Mouse (Mus musculus) heart, embryonic 14.5 days (tissue): ENCODE data around the gene Gm4869. TPM values are rescaled to one million over a fixed set of nuclear protein-coding genes. Genes with fewer than 3 reads are reported as not detected.
"Not testable (repeated sequence)": the region's sequence is repeated elsewhere in the genome, so short reads cannot be mapped to it uniquely, and the experiment has no call there.

ENCODE experiments used
- ATAC-seq: fragments of 200-750 bp; cut with Nextera tagmentation; 2 replicates; pipeline ENCODE4 v1.8.0; 2017; ENCODE audit warnings: low read depth, moderate TSS enrichment; ENCODE audit not compliant: insufficient number of reproducible peaks, insufficient read depth, low FRiP score
- H3K27ac ChIP-seq, 2 experiments: fragments of 200-500 bp in 1 of 2; fragments of 300-500 bp in 1 of 2; sonication (generic) in 1 of 2; replicated peaks in 1 of 2; 2 replicates each; pipeline ENCODE4 v1.5.1; 2012 to 2014; ENCODE audit warnings: low read depth in 2 of 2, low read length in 2 of 2, control low read depth in 1 of 2, mild to moderate bottlenecking in 1 of 2, mixed read lengths in 1 of 2; ENCODE audit not compliant: control insufficient read depth in 1 of 2, insufficient read depth in 1 of 2
- H3K27me3 ChIP-seq: fragments of 300-500 bp; sonication (generic); 2 replicates; pipeline ENCODE4 v1.6.1; 2014; ENCODE audit warnings: mild to moderate bottlenecking, low read length, control low read depth; ENCODE audit not compliant: control insufficient read depth, insufficient read depth
- H3K36me3 ChIP-seq: fragments of 300-500 bp; sonication (generic); 2 replicates; pipeline ENCODE4 v1.6.1; 2014; ENCODE audit warnings: mild to moderate bottlenecking, control low read depth, low read length, mixed read lengths; ENCODE audit not compliant: control insufficient read depth, insufficient read depth
- H3K4me1 ChIP-seq, 2 experiments: fragments of 200-500 bp in 1 of 2; fragments of 300-500 bp in 1 of 2; sonication (generic) in 1 of 2; 2 replicates each; pipeline ENCODE4 v1.6.1; 2012 to 2014; ENCODE audit warnings: low read length in 2 of 2, control low read depth in 1 of 2, mixed read lengths in 1 of 2; ENCODE audit not compliant: control insufficient read depth in 2 of 2, insufficient read depth in 2 of 2
- H3K4me2 ChIP-seq: fragments of 300-500 bp; sonication (generic); 2 replicates; pipeline ENCODE4 v1.6.1; 2014; ENCODE audit warnings: mild to moderate bottlenecking, low read length
- H3K4me3 ChIP-seq, 2 experiments: fragments of 200-500 bp in 1 of 2; fragments of 300-500 bp in 1 of 2; sonication (generic) in 1 of 2; 2 replicates each; pipeline ENCODE4 v1.5.1; 2012 to 2014; ENCODE audit warnings: low read length in 2 of 2, mild to moderate bottlenecking in 2 of 2, control low read depth in 1 of 2, low read depth in 1 of 2, moderate library complexity in 1 of 2; ENCODE audit not compliant: control insufficient read depth in 1 of 2, insufficient read depth in 1 of 2
- H3K9ac ChIP-seq: fragments of 300-500 bp; sonication (generic); 2 replicates; pipeline ENCODE4 v1.6.1; 2014; ENCODE audit warnings: mild to moderate bottlenecking, low read length
- H3K9me3 ChIP-seq: fragments of 300-500 bp; sonication (generic); 2 replicates; pipeline ENCODE4 v1.6.1; 2016; ENCODE audit warnings: low read length, control low read depth; ENCODE audit not compliant: control insufficient read depth
- WGBS: fragments of 180-500 bp; shearing (Covaris S2); extraction: QIAGEN DNeasy Blood & Tissue Kit; methylation state at CpG from one replicate; pipeline ENCODE4 v1.1.7; 2014; 5-methylcytosine and 5-hydroxymethylcytosine counted together
- polyA plus RNA-seq: library from polyadenylated mRNA; unstranded; fragments of >200 nt; fragmentation: Nextera tagmentation; extraction: Ambion mirVana; gene quantifications from 2 replicates; pipeline ENCODE4 v1.2.1, GENCODE M21; 2014

The Gm4869 gene
- polyA plus RNA-seq, 1 experiment from 2014 or later: not detected

GRCm38 (mm10) chr5:140414647-140415046, 30.8 kb upstream of the Gm4869 start:
- 55% methylated on average over 4 of the region's 4 CpGs for WGBS

DNA sequence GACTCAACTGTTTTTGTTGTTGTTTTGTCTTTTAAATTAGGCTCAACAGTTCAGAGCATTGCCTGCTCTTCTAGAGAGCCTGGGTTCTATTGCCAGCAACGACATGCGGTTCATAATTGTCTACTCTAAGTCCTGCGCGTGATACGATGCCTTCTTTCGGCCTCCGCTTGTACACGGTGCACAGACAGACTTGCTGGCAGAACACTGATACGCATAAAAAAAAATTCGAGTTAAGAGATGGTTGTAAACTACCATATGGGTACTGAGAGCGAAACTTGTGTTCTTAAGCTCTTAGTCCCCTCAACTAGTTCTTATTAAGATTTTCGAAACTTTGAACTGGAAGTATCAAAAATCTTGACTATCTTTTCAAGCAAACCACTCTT, 27.3 kb upstream of the Gm4869 start:
- H3K27me3 ChIP-seq: no peaks in the 10 kb centered on the region
- peak overlapping the region; percentile 91 for H3K4me2 ChIP-seq
- peak overlapping the region; percentile 88 to 99 for H3K27ac ChIP-seq
- no peaks in the 10 kb centered on the region for H3K9me3 ChIP-seq
- WGBS: 2% methylated on average over 12 of the region's 12 CpGs
- H3K4me1 ChIP-seq: peaks cover 7 to 27% of the 10 kb centered on the region in 2 experiments
- H3K36me3 ChIP-seq: 0 out of 2 replicates have a peak, but pooled peaks cover 7% of the 10 kb centered on the region
- H3K9ac ChIP-seq: peak overlapping the region; percentile 92
- H3K4me3 ChIP-seq: peak overlapping the region; percentile 93 to 100
- ATAC-seq: no peak

More at GRCm38 (mm10) chr5:140414647-140415046, 30.8 kb upstream of the Gm4869 start:
- no peak overlapping the region for H3K4me3 ChIP-seq
- no peak overlapping the region for H3K9ac ChIP-seq
- ATAC-seq: no peak
- H3K27me3 ChIP-seq: no peaks in the 10 kb centered on the region
- H3K9me3 ChIP-seq: no peaks in the 10 kb centered on the region
- no peaks in the 10 kb centered on the region for H3K36me3 ChIP-seq
- H3K4me1 ChIP-seq: peaks cover 0 to 4% of the 10 kb centered on the region in 2 experiments; a peak in 1 of 4 replicates
- no peak overlapping the region for H3K27ac ChIP-seq
- H3K4me2 ChIP-seq: no peak overlapping the region

DNA sequence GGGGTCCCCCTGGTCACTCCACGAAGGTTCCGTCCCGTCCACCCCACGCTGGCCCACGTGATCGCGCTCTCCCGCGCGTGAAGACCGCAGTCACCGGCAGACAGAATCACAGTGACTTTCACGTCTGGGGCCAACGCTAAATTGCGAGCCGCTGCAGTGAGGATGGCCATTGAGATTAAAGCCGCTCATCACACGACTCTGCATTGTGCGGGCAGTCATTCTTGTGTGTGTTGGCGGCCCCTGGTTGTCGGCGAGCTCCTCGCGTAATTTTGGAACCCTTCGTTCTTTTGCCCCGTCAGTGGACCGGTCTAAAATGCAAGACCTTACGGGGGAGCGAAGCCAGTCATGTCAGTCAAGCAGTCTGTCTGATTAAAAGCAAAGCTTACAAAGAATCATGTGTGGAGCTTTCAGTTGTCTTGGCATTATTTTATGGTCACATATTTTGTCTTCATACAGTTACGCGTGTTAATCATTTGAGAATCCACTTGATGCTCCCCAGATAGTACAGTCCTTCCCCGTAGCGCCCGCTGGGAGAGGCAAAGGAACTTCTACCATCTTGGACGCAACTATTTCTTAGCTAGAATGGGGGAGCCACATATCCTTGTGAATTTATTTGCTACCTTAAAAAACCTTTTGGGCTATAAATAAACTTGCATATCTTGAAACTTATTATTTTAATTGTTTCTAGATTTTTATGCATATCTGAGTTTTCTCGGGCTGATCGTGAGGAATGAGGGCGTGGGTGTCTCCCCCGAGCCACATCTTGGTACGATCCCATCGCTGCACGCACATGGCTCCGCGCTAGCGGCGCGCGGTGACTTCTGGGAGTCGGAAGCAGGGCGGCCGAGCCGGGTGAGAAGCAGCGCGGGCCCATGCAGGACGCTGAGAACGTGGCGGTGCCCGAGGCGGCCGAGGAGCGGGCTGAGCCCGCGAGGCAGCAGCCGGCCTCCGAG, 26.7 kb upstream of the Gm4869 start, which contains the start of gene Eif3b:
TSS of gene Eif3b (plus strand) at position 840 of the 953 bp plus-strand sequence.
- under 1% methylated on average over 65 of the region's 65 CpGs for WGBS
- Histone ChIP-seq H3K9me3 (no peaks in the 10 kb centered on the region), H3K36me3 (0 out of 2 replicates have a peak, but pooled peaks cover 10% of the 10 kb centered on the region), H3K9ac (peak within 1 kb of the TSS; percentile 92), H3K4me1 (peaks cover 7 to 27% of the 10 kb centered on the region in 2 experiments), H3K27me3 (no peaks in the 10 kb centered on the region), H3K4me2 (peak within 1 kb of the TSS; percentile 91), H3K4me3 (peak within 1 kb of the TSS; percentile 93 to 100), H3K27ac (peak within 1 kb of the TSS; percentile 88 to 99)
- peak; percentile 82 for ATAC-seq

DNA sequence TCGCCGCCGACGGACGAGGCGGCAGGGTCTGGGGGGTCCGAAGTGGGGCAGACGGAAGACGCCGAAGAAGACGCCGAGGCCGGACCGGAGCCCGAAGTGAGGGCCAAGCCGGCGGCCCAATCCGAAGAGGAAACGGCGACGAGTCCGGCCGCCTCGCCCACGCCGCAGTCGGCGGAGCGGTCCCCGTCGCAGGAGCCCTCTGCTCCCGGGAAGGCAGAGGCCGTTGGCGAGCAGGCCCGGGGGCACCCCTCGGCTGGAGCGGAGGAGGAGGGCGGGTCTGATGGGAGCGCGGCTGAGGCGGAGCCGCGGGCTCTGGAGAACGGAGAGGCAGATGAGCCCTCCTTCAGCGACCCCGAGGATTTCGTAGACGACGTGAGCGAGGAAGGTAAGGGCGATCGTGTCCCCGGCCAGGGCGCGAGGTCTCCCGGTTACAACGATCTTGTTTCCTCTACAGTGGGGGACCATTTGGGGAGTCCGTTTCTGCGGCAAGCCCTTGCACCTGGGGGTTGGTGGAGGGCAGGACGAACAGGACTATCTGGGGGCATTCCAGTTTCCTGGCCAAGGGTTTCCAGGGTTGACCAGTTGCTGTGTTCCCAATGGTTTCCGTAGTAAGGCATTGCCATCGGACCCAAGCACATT, 25.9 kb upstream of the Gm4869 start:
- H3K27me3 ChIP-seq: no peaks in the 10 kb centered on the region
- H3K4me2 ChIP-seq: peak overlapping the region; percentile 91
- peak overlapping the region; percentile 23 to 88; a peak in 2 of 4 replicates for H3K27ac ChIP-seq
- no peaks in the 10 kb centered on the region for H3K9me3 ChIP-seq
- H3K9ac ChIP-seq: peak overlapping the region; percentile 92
- peak overlapping the region; percentile 80 to 100 for H3K4me3 ChIP-seq
- H3K36me3 ChIP-seq: 0 out of 2 replicates have a peak, but pooled peaks cover 10% of the 10 kb centered on the region
- H3K4me1 ChIP-seq: peaks cover 7 to 27% of the 10 kb centered on the region in 2 experiments
- peak; percentile 41; the same call in 1 of the 2 replicates for ATAC-seq
- under 1% methylated on average over 62 of the region's 62 CpGs for WGBS

- no peaks in the 10 kb centered on the region for H3K27me3 ChIP-seq
- no peak overlapping the region for H3K27ac ChIP-seq
- H3K36me3 ChIP-seq: peaks cover 18% of the 10 kb centered on the region; the same call in 1 of the 2 replicates
- ATAC-seq: no peak
- H3K4me1 ChIP-seq: peaks cover 7 to 27% of the 10 kb centered on the region in 2 experiments
- H3K9me3 ChIP-seq: no peaks in the 10 kb centered on the region
- WGBS: 49% methylated on average over 4 of the region's 4 CpGs
- H3K4me2 ChIP-seq: peak overlapping the region; percentile 91
- H3K4me3 ChIP-seq: peak overlapping the region; percentile 80 to 100
- peak overlapping the region; percentile 92 for H3K9ac ChIP-seq
Observed at GRCm38 (mm10) chr5:140420616-140421015, 24.8 kb upstream of the Gm4869 start.

- no peak overlapping the region for H3K4me2 ChIP-seq
- peaks cover 7 to 18% of the 10 kb centered on the region in 2 experiments for H3K4me1 ChIP-seq
- no peak overlapping the region for H3K4me3 ChIP-seq
- 96% methylated on average over 17 of the region's 17 CpGs for WGBS
- H3K36me3 ChIP-seq: peaks cover 63% of the 10 kb centered on the region
- H3K9me3 ChIP-seq: no peaks in the 10 kb centered on the region
- H3K27me3 ChIP-seq: no peaks in the 10 kb centered on the region
- ATAC-seq: no peak
- no peak overlapping the region for H3K9ac ChIP-seq
- no peak overlapping the region for H3K27ac ChIP-seq
Observed at GRCm38 (mm10) chr5:140425016-140425783, 20.2 kb upstream of the Gm4869 start.

GRCm38 (mm10) chr5:140439117-140439516, 6.3 kb upstream of the Gm4869 start:
- not testable (repeated sequence) for H3K4me3 ChIP-seq, H3K9me3 ChIP-seq, H3K9ac ChIP-seq, H3K27me3 ChIP-seq, H3K4me2 ChIP-seq, H3K27ac ChIP-seq, ATAC-seq, H3K4me1 ChIP-seq
- WGBS: 100% methylated on average over 2 of the region's 6 CpGs
- H3K36me3 ChIP-seq: peaks cover 89% of the 10 kb centered on the region
